Mouse (Mus musculus): ENCODE data around the gene Vps41.

DNA sequence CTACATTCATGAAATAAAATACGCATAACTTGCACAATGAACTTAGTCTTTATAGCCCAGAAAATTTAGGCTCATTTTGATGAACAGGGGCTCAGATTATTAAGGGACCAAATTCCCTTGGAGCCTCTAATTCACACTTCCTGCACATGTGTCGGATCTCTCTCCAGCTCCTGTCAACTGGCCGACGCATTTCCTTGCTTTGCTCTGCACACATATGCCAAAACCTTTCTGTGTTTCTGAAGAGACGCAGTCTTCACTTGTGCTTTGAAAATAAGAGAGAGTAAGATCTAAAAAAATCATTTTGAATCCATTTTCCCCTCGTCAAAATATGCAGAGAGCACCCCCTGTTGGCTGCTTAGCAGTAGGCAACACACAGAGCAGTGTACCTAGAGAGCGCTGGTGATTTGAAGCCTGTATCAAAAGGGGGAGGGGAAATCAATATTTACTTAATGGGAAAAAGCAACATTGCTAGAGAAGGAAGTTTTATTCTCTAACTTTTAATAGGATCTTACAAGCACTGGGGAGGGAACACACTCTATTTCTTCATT lies 18.5 kb upstream of the Vps41 start:
- TF ChIP-seq CTCF (IDR thresholded peaks at IDR 0.05; ENCODE audit: low read depth, low read length) (no peak), POLR2A (IDR thresholded peaks at IDR 0.05; ENCODE audit: borderline replicate concordance, low read depth, low read length) (no peak)

Measured in bone marrow macrophage, adult 2 months (primary cell).